Mouse (Mus musculus) erythroblast, embryonic 14.5 days (primary cell): ENCODE results near the gene Hist1h2bq.

Experiments
- GATA1 ChIP-seq: IDR thresholded peaks from 2 replicates; pipeline ENCODE4 v1.6.1; 2012; ENCODE audit warnings: low read length, inconsistent platforms, mixed read lengths
- TAL1 ChIP-seq: IDR thresholded peaks from 3 replicates; pipeline ENCODE4 v1.6.1; 2012; ENCODE audit warnings: low read length, inconsistent platforms, mixed read lengths

DNA sequence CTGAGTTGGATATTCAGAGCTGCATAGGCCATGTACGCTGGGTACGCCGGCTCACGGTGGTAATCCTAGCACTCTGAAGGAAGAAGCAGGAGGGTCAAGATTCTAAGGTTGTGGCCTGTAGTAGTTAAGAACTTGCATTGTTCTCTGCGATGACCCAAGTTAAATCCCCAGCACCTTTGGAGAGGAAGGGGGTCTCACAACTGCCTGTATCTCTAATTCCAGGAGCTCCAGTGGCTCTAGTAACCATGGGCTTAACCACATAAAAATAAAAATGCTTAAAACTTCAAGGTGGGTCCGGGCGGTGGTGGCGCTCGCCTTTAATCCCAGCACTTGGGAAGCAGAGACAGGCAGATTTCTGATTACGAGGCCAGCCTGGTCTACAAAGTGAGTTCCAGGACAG is 20.3 kb upstream of the Hist1h2bq start:
- TF ChIP-seq TAL1 = no peak
- no peak for TF ChIP-seq GATA1
